Comparison of ENCODE assay signal across 12 mouse cellular contexts in the genomic region with DNA sequence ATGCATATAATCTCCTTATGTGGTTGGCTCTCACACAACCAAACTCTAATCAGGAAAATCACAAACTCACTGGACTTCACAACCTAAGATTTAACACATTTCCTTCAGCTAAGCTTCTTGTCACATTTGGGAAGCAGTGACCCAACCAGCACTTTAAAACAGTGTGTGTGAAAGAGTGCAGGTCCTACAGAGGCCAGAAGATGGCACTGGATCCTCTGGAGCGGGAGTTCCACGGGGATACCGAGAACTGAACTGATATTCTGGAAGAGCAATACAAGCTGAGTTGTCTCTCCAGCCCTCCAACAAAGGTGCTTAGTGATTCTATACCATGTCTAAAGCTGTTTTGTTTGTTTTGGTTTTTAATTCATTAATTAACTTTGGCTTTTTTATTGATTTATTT. TPM values are rescaled to one million over a fixed set of nuclear protein-coding genes. Genes with fewer than 3 reads are reported as not detected.
DNase-seq lines count a peak whose midpoint lies in the region; ATAC-seq and TF ChIP-seq lines count a peak whose summit lies in the region.
"Had no signal": no experiment of that assay in that cellular context is flagged by ENCODE, and none has a peak within 500 bp of the region (broad histone marks: within the 10 kb centered on the region; RNA-seq: fewer than 3 reads in every experiment).

No protein-coding gene starts in this region.

- WGBS in forebrain, embryonic 11.5 days, result 63% methylated on average over 3 of the region's 3 CpGs
- WGBS in forebrain, embryonic 16.5 days, result 60% methylated on average over 3 of the region's 3 CpGs
- WGBS in midbrain, postnatal 0 days, result 71% methylated on average over 3 of the region's 3 CpGs
- 57% methylated on average over 3 of the region's 3 CpGs for WGBS in midbrain, embryonic 16.5 days

- no peak overlapping the region for H3K4me2 ChIP-seq in forebrain, embryonic 11.5 days (ENCODE audit: low read depth, low read length, severe bottlenecking)
- no peak overlapping the region for H3K4me2 ChIP-seq in forebrain, embryonic 16.5 days (ENCODE audit: low read length)
- no peak overlapping the region for H3K4me2 ChIP-seq in midbrain, postnatal 0 days (ENCODE audit: low read depth, low read length, poor library complexity, severe bottlenecking)
- H3K4me2 ChIP-seq in midbrain, embryonic 16.5 days (ENCODE audit: low read length), result no peak overlapping the region

- H3K4me3 ChIP-seq in forebrain, embryonic 11.5 days (ENCODE audit: low read depth, low read length), result no peak overlapping the region
- no peak overlapping the region for H3K4me3 ChIP-seq in forebrain, embryonic 16.5 days (replicated peaks; ENCODE audit: low read length)
- H3K4me3 ChIP-seq in midbrain, postnatal 0 days (ENCODE audit: low read depth, low read length), result no peak overlapping the region
- no peak overlapping the region for H3K4me3 ChIP-seq in midbrain, embryonic 16.5 days (ENCODE audit: low read depth, low read length)
- no peak overlapping the region for H3K4me3 ChIP-seq in cortical plate, adult 2 months (ENCODE audit: insufficient read depth, low read length)
- H3K4me3 ChIP-seq: forebrain, embryonic 10.5 days; midbrain, embryonic 10.5 days had no signal

- peak; percentile 57 for DNase-seq in forebrain, embryonic 11.5 days (ENCODE audit: low spot score)
- DNase-seq in midbrain, postnatal 0 days (ENCODE audit: low spot score), result peak; percentile 17
- DNase-seq in thymus, postnatal 14 days, result peak; percentile 48
- DNase-seq in right cerebral cortex, postnatal 10 days (ENCODE audit: low spot score in 2 of 2), result no peak
- no peak for DNase-seq in left cerebral cortex, adult 18-20 months (ENCODE audit: low spot score in 2 of 2)

- no peak overlapping the region for H3K9ac ChIP-seq in forebrain, embryonic 11.5 days (ENCODE audit: low read length)
- H3K9ac ChIP-seq in forebrain, embryonic 16.5 days (replicated peaks; ENCODE audit: low read depth, low read length), result no peak overlapping the region
- H3K9ac ChIP-seq in midbrain, postnatal 0 days (replicated peaks; ENCODE audit: low read length, poor library complexity, severe bottlenecking), result no peak overlapping the region
- H3K9ac ChIP-seq in midbrain, embryonic 16.5 days (ENCODE audit: low read depth, low read length), result no peak overlapping the region

- peak; percentile 53 for TF ChIP-seq CTCF in midbrain, postnatal 0 days (IDR thresholded peaks at IDR 0.05)
- TF ChIP-seq CTCF in cortical plate, adult 2 months (IDR thresholded peaks at IDR 0.05; ENCODE audit: extremely low read depth, insufficient read depth, low read length), result peak; percentile 38

- no peak for ATAC-seq in forebrain, embryonic 11.5 days (replicated peaks; ENCODE audit: low FRiP score)
- ATAC-seq in forebrain, embryonic 16.5 days, result no peak
- ATAC-seq in midbrain, postnatal 0 days (ENCODE audit: low FRiP score), result no peak
- ATAC-seq in midbrain, embryonic 16.5 days, result no peak

- no peak for TF ChIP-seq POLR2A in cortical plate, adult 2 months (IDR thresholded peaks at IDR 0.05; ENCODE audit: extremely low read depth, insufficient read depth, low read length)

- H3K27ac ChIP-seq in forebrain, embryonic 11.5 days (ENCODE audit: low read depth, low read length), result no peak overlapping the region
- no peak overlapping the region for H3K27ac ChIP-seq in forebrain, embryonic 16.5 days (ENCODE audit: low read length)
- no peak overlapping the region for H3K27ac ChIP-seq in midbrain, postnatal 0 days (ENCODE audit: low read depth, low read length)
- no peak overlapping the region for H3K27ac ChIP-seq in midbrain, embryonic 16.5 days (ENCODE audit: low read length)
- no peak overlapping the region for H3K27ac ChIP-seq in cortical plate, adult 2 months (ENCODE audit: insufficient read depth, low read length)
- H3K27ac ChIP-seq: forebrain, embryonic 10.5 days; midbrain, embryonic 10.5 days had no signal

- H3K27me3 ChIP-seq in forebrain, embryonic 11.5 days (ENCODE audit: control insufficient read depth, insufficient read depth, low read length), result no peaks in the 10 kb centered on the region
- H3K27me3 ChIP-seq in forebrain, embryonic 16.5 days (replicated peaks; ENCODE audit: control insufficient read depth, insufficient read depth, low read length), result no peaks in the 10 kb centered on the region
- no peaks in the 10 kb centered on the region for H3K27me3 ChIP-seq in midbrain, postnatal 0 days (ENCODE audit: insufficient read depth, low read length)
- H3K27me3 ChIP-seq in midbrain, embryonic 16.5 days (ENCODE audit: control insufficient read depth, insufficient read depth, low read depth, low read length), result no peaks in the 10 kb centered on the region

- no peaks in the 10 kb centered on the region for H3K9me3 ChIP-seq in forebrain, embryonic 11.5 days (ENCODE audit: control insufficient read depth, low read length)
- no peaks in the 10 kb centered on the region for H3K9me3 ChIP-seq in forebrain, embryonic 16.5 days (ENCODE audit: control insufficient read depth, low read length)
- no peaks in the 10 kb centered on the region for H3K9me3 ChIP-seq in midbrain, postnatal 0 days (ENCODE audit: low read length)
- H3K9me3 ChIP-seq in midbrain, embryonic 16.5 days (replicated peaks; ENCODE audit: control insufficient read depth, low read length, poor library complexity, severe bottlenecking), result no peaks in the 10 kb centered on the region
- H3K9me3 ChIP-seq: forebrain, embryonic 10.5 days; midbrain, embryonic 10.5 days had no signal

- H3K4me1 ChIP-seq in forebrain, embryonic 11.5 days (replicated peaks; ENCODE audit: control insufficient read depth, insufficient read depth, low read length), result no peaks in the 10 kb centered on the region
- H3K4me1 ChIP-seq in forebrain, embryonic 16.5 days (replicated peaks; ENCODE audit: control insufficient read depth, insufficient read depth, low read length), result no peaks in the 10 kb centered on the region
- H3K4me1 ChIP-seq in midbrain, postnatal 0 days (ENCODE audit: insufficient read depth, low read length), result no peaks in the 10 kb centered on the region
- H3K4me1 ChIP-seq in midbrain, embryonic 16.5 days (ENCODE audit: control insufficient read depth, insufficient read depth, low read length), result no peaks in the 10 kb centered on the region
- no peaks in the 10 kb centered on the region for H3K4me1 ChIP-seq in cortical plate, adult 2 months (ENCODE audit: control insufficient read depth, insufficient read depth, low read length)
- H3K4me1 ChIP-seq: forebrain, embryonic 10.5 days; midbrain, embryonic 10.5 days had no signal

- peaks cover 8% of the 10 kb centered on the region; the same call in 1 of the 2 replicates for H3K36me3 ChIP-seq in forebrain, embryonic 11.5 days (ENCODE audit: control insufficient read depth, insufficient read depth, low read length)
- peaks cover 7% of the 10 kb centered on the region for H3K36me3 ChIP-seq in forebrain, embryonic 16.5 days (ENCODE audit: control insufficient read depth, insufficient read depth)
- peaks cover 24% of the 10 kb centered on the region for H3K36me3 ChIP-seq in midbrain, postnatal 0 days (ENCODE audit: insufficient read depth, low read length)
- peaks cover 15% of the 10 kb centered on the region for H3K36me3 ChIP-seq in midbrain, embryonic 16.5 days (ENCODE audit: control insufficient read depth, insufficient read depth, low read length)

RNA-seq across cellular contexts. Expression of a gene that starts 16.7 kb away (rescaled TPM):
- 20.5 and 21.5 TPM in 2 replicates for polyA plus RNA-seq in forebrain, embryonic 11.5 days (2014; fragmentation: Nextera tagmentation; extraction: Ambion mirVana)
- 12.5 and 17.2 TPM in 2 replicates for polyA plus RNA-seq in forebrain, embryonic 16.5 days (2015; fragmentation: Nextera tagmentation; extraction: Ambion mirVana)
- 7.9 and 8.4 TPM in 2 replicates for total RNA-seq in midbrain, postnatal 0 days (2014; rRNA removed)
- 5.9 and 7.4 TPM in 2 replicates for polyA plus RNA-seq in midbrain, postnatal 0 days (2015; fragmentation: Nextera tagmentation; extraction: Ambion mirVana)
- 10.2 and 11.4 TPM in 2 replicates for polyA plus RNA-seq in midbrain, embryonic 16.5 days (2015; fragmentation: Nextera tagmentation; extraction: Ambion mirVana)
- 3.7 and 4.8 TPM in 2 replicates for polyA plus RNA-seq in cortical plate, adult 2 months (2012; rRNA removed)
- total RNA-seq in left cerebral cortex, adult 18-20 months (2021), result 10 to 100 TPM in 1 of 2 experiments, 1 to 10 TPM in 1; 7.8 to 13.4 TPM

RNA-seq across cellular contexts. Expression of a gene that starts 16.7 kb away (rescaled TPM):
- polyA plus RNA-seq in forebrain, embryonic 11.5 days (2014; fragmentation: Nextera tagmentation; extraction: Ambion mirVana), result 17.8 and 21.5 TPM in 2 replicates
- polyA plus RNA-seq in forebrain, embryonic 16.5 days (2015; fragmentation: Nextera tagmentation; extraction: Ambion mirVana), result 13.7 and 14.7 TPM in 2 replicates
- 6.0 and 6.8 TPM in 2 replicates for total RNA-seq in midbrain, postnatal 0 days (2014; rRNA removed)
- polyA plus RNA-seq in midbrain, postnatal 0 days (2015; fragmentation: Nextera tagmentation; extraction: Ambion mirVana), result 5.1 and 5.5 TPM in 2 replicates
- polyA plus RNA-seq in midbrain, embryonic 16.5 days (2015; fragmentation: Nextera tagmentation; extraction: Ambion mirVana), result 8.4 and 8.9 TPM in 2 replicates
- 11.0 and 11.3 TPM in 2 replicates for polyA plus RNA-seq in cortical plate, adult 2 months (2012; rRNA removed)
- 10 to 100 TPM in 1 of 2 experiments, 1 to 10 TPM in 1; 8.2 to 10.7 TPM for total RNA-seq in left cerebral cortex, adult 18-20 months (2021)

RNA-seq across cellular contexts. Expression of a gene that starts 29.5 kb away (rescaled TPM):
- 1.6 and 1.7 TPM in 2 replicates for polyA plus RNA-seq in forebrain, embryonic 11.5 days (2014; fragmentation: Nextera tagmentation; extraction: Ambion mirVana)
- 8.4 and 11.3 TPM in 2 replicates for polyA plus RNA-seq in forebrain, embryonic 16.5 days (2015; fragmentation: Nextera tagmentation; extraction: Ambion mirVana)
- 65.9 and 76.6 TPM in 2 replicates for total RNA-seq in midbrain, postnatal 0 days (2014; rRNA removed)
- polyA plus RNA-seq in midbrain, postnatal 0 days (2015; fragmentation: Nextera tagmentation; extraction: Ambion mirVana), result 14.2 and 18.8 TPM in 2 replicates
- polyA plus RNA-seq in midbrain, embryonic 16.5 days (2015; fragmentation: Nextera tagmentation; extraction: Ambion mirVana), result 17.7 and 20.7 TPM in 2 replicates
- 200 and 201 TPM in 2 replicates for polyA plus RNA-seq in cortical plate, adult 2 months (2012; rRNA removed)
- total RNA-seq in left cerebral cortex, adult 18-20 months (2021), result 100 to 1,000 TPM; 193 to 229 TPM

RNA-seq across cellular contexts. Expression of a gene that starts 30.7 kb away (rescaled TPM):
- polyA plus RNA-seq in forebrain, embryonic 11.5 days (2014; fragmentation: Nextera tagmentation; extraction: Ambion mirVana), result not detected in 2 replicates
- 4.7 and 23.5 TPM in 2 replicates for polyA plus RNA-seq in forebrain, embryonic 16.5 days (2015; fragmentation: Nextera tagmentation; extraction: Ambion mirVana)
- total RNA-seq in midbrain, postnatal 0 days (2014; rRNA removed), result 10.7 and 12.2 TPM in 2 replicates
- polyA plus RNA-seq in midbrain, postnatal 0 days (2015; fragmentation: Nextera tagmentation; extraction: Ambion mirVana), result 145 and 317 TPM in 2 replicates
- 76.0 and 77.8 TPM in 2 replicates for polyA plus RNA-seq in midbrain, embryonic 16.5 days (2015; fragmentation: Nextera tagmentation; extraction: Ambion mirVana)
- polyA plus RNA-seq in cortical plate, adult 2 months (2012; rRNA removed), result 0.81 and 1.2 TPM in 2 replicates
- 1 to 10 TPM in 1 of 2 experiments, under 1 TPM in 1; 0.87 to 1.2 TPM for total RNA-seq in left cerebral cortex, adult 18-20 months (2021)
- polyA plus RNA-seq: forebrain, embryonic 10.5 days; intestine, embryonic 14.5 days; midbrain, embryonic 10.5 days; spleen, adult 2 months had no signal

RNA-seq across cellular contexts. Expression of a gene that starts 37.1 kb away (rescaled TPM):
- polyA plus RNA-seq in forebrain, embryonic 11.5 days (2014; fragmentation: Nextera tagmentation; extraction: Ambion mirVana), result not detected in 2 replicates
- polyA plus RNA-seq in forebrain, embryonic 16.5 days (2015; fragmentation: Nextera tagmentation; extraction: Ambion mirVana), result 2.4 TPM in 1 of 2 replicates, not detected in the other
- total RNA-seq in midbrain, postnatal 0 days (2014; rRNA removed), result 0.94 and 2.5 TPM in 2 replicates
- 5.0 and 24.0 TPM in 2 replicates for polyA plus RNA-seq in midbrain, postnatal 0 days (2015; fragmentation: Nextera tagmentation; extraction: Ambion mirVana)
- polyA plus RNA-seq in midbrain, embryonic 16.5 days (2015; fragmentation: Nextera tagmentation; extraction: Ambion mirVana), result 0.93 and 15.3 TPM in 2 replicates
- polyA plus RNA-seq in cortical plate, adult 2 months (2012; rRNA removed), result 0.32 and 0.42 TPM in 2 replicates
- not detected for total RNA-seq in left cerebral cortex, adult 18-20 months (2021)
- polyA plus RNA-seq: forebrain, embryonic 10.5 days; intestine, embryonic 14.5 days; midbrain, embryonic 10.5 days had no signal

Comparison
In these comparisons a context has a peak if more than half of its experiments do, and no peak if none do; other contexts are left out.
1. DNase-seq: peak in forebrain, embryonic 11.5 days (single experiment), midbrain, postnatal 0 days (single experiment) and thymus, postnatal 14 days (single experiment); none in right cerebral cortex, postnatal 10 days (0 of 2) and left cerebral cortex, adult 18-20 months (0 of 2).